Mouse (Mus musculus) small intestine, adult 2 months (tissue): ENCODE data around the gene Abracl.

ENCODE experiments used
- CTCF ChIP-seq: fragments of 200-500 bp; IDR thresholded peaks from 2 replicates; pipeline ENCODE4 v1.5.1; 2012; ENCODE audit warnings: low read depth, mild to moderate bottlenecking, control low read depth, inconsistent platforms, low read length, moderate library complexity, mixed read lengths; ENCODE audit not compliant: insufficient replicate concordance, insufficient read length; ENCODE audit errors: extremely low read depth
- POLR2A ChIP-seq: fragments of 200-500 bp; IDR thresholded peaks from 2 replicates; pipeline ENCODE4 v1.6.1; 2012; ENCODE audit warnings: low read depth, mild to moderate bottlenecking, control low read depth, inconsistent platforms, low read length, moderate library complexity

GRCm38 (mm10) chr10:18061533-18061932 lies 38.4 kb upstream of the Abracl start:
- TF ChIP-seq POLR2A: no peak
- TF ChIP-seq CTCF: no peak
